Mouse (Mus musculus) testis, adult 2 months (tissue): ENCODE measurements at regions not wholly inside any gene's neighbourhood (a gene's known extent, or its start where the extent isn't known, plus 50 kb on each side); places are given as distances from the start of the nearest gene placed in this dataset.

ENCODE experiments used
- CTCF ChIP-seq: fragments of 200-500 bp; IDR thresholded peaks from 2 replicates; pipeline ENCODE4 v1.5.1; 2012; ENCODE audit warnings: low read depth, mild to moderate bottlenecking, inconsistent platforms, low read length, moderate library complexity; ENCODE audit not compliant: control insufficient read depth, insufficient read depth, insufficient replicate concordance
- POLR2A ChIP-seq: fragments of 200-500 bp; IDR thresholded peaks from 2 replicates; pipeline ENCODE4 v1.6.1; 2012; ENCODE audit warnings: low read depth, mild to moderate bottlenecking, inconsistent platforms, low read length, moderate library complexity; ENCODE audit not compliant: control insufficient read depth

DNA sequence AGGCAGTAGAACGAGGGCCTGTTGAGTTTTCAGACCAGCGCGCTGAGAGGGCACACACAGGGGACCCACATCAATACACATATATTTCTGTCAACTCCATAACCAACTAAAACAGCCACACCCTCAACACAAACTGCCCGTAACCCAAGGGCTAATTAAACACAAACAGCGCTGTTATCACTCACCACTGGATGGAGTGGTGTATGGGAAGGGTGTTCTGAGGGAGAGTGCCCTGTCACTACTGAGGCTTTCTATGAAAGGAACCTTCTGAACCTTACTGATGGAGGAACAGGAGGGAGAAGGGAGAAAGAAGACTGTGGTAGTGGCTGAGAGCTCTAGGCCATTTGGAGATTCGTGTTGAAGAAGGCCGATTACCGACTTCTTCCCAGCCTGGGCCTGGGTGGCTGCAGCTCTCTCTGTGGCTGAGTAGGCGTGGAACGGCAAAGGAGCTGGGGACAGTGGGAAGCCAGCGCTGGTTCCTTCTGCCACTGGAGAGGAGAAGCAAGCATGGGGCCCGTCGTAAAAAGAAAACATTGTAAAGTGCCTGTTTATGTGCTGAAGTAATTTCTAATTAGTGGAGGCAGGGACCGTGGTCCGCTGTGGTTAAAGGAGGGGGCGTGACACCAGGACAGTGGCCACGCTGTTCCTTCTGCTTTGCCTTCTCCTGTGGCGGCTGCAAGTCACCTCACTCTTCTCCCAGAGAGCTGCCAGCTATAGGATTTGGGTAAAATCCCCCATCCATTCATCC, 165.3 kb downstream of the Npr3 start:
- TF ChIP-seq CTCF (no peak), POLR2A (no peak)
